Mouse (Mus musculus) adrenal gland, postnatal 36 days (tissue): ENCODE measurements around the gene Traf3ip1. TPM values are rescaled to one million over a fixed set of nuclear protein-coding genes. Genes with fewer than 3 reads are reported as not detected.
A peak's percentile ranks its signal among the peaks of the same experiment; 100 is the strongest.

Experiments
- DNase-seq, 2 experiments: peaks; one replicate each; pipeline ENCODE4 v3.0.0; 2021; ENCODE audit warnings: mixed read lengths in 1 of 2
- total RNA-seq, 2 experiments: library from RNA; stranded (reverse); gene quantifications; 2 replicates each; pipeline ENCODE4 v1.2.3; 2021

Gene Traf3ip1
- total RNA-seq, 2 experiments from 2014 or later, result 11.2 to 16.9 TPM

GRCm38 (mm10) chr1:91533961-91534723, 39.7 kb downstream of the Traf3ip1 start:
- DNase-seq, result no peak

GRCm38 (mm10) chr1:91537786-91538569, 43.5 kb downstream of the Traf3ip1 start:
- no peak for DNase-seq

GRCm38 (mm10) chr1:91538570-91538929, 44.1 kb downstream of the Traf3ip1 start:
- no peak for DNase-seq

GRCm38 (mm10) chr1:91539246-91539645, 44.8 kb downstream of the Traf3ip1 start:
- no peak for DNase-seq

DNA sequence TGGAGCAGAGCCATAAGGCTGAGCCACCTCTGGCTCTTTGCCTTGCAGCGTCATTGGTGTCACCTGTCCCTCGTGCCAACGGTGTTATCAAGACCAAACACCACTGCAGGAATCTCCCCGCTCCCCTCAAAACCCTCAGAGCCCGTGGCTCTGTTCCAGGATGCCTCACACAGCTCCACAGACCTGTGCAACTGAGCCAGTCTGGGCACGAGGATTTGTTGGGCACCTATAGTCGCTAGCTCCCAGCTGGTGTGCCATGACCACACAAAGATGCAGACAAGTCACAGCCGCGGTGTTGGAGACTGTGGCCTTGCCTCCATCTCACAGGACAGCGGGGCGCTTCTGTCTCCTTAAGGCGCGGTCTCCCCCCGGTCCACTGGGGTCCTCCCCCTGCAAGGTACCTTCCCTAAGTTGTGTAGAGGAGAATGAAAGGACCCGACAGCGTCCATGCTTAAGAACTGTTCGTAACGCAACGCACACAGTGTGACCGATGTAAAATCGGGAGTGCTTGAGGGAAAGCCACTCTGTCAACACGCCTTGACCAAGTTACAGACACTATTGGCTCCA, 45.3 kb downstream of the Traf3ip1 start:
- peak in 1 of 2 experiments; percentile 23 for DNase-seq

- DNase-seq, result peak; percentile 96
Measured at GRCm38 (mm10) chr1:91540271-91540826, 45.9 kb downstream of the Traf3ip1 start, which contains the start of gene Asb1. Gene Asb1, plus strand, starts transcription at chr1:91540544.

- DNase-seq, result no peak
Measured at GRCm38 (mm10) chr1:91541042-91541592, 46.7 kb downstream of the Traf3ip1 start.

DNA sequence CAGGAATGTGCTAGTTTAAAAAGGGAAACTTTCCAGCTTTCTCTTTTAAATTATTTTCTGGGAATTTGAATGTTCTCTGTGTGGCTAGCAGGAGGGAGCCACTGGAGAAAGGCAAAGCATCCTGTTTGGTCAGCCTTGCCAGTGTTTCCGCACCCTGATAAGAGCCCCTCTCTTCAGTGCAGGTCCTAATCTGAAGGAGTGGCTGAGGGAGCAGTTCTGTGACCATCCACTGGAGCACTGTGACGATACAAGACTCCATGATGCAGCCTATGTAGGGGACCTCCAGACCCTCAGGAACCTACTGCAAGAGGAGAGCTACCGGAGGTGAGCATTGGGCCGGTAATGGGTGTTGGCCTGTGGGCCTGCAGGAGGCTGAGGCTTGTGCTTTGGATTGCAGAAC, 49.5 kb downstream of the Traf3ip1 start:
- DNase-seq, result no peak

DNA sequence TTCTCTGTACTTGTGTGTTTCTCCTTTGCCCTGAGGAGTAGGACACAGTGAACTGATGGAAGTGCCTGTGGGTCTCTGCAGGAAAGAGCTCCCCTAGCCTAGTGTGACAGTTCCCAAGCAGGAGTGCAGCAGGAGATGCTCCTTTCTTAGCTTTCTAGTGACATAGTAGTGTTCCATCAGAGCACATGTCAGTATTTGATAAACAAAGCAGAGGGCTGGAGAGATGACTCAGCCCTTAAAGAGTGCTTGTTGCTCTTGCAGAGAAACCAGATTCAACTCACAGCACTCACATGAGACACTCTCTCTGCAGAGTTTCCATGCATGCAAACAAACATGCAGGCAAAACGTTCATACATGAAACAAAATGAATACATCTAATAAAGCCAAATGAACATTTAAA, 50.8 kb downstream of the Traf3ip1 start:
- DNase-seq, result no peak

- DNase-seq, result no peak
Measured at GRCm38 (mm10) chr1:91547567-91547966, 53.1 kb downstream of the Traf3ip1 start.

- DNase-seq, result no peak
Measured at GRCm38 (mm10) chr1:91549073-91549472, 54.6 kb downstream of the Traf3ip1 start.

DNA sequence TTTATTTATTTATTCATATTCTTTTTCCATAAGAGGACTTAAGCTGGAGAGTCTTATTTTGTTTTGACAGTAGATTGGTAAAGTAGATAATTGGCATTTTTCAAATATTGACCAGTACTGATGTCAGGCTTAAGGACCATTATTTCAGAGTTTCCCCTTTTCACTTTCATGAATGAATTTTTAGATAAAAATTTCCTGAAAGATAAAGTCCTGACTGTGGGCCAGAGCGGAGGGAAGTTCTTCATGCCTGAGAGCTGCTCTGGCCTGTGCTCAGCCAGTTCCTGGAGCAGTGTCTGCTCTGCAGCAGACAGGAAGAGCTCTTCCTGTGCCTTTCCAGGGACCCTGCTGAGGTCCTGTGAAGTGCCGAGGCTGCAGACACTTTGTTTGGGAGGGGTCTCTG, 62.7 kb downstream of the Traf3ip1 start:
- no peak for DNase-seq

GRCm38 (mm10) chr1:91561226-91561625, 66.8 kb downstream of the Traf3ip1 start:
- no peak for DNase-seq

DNA sequence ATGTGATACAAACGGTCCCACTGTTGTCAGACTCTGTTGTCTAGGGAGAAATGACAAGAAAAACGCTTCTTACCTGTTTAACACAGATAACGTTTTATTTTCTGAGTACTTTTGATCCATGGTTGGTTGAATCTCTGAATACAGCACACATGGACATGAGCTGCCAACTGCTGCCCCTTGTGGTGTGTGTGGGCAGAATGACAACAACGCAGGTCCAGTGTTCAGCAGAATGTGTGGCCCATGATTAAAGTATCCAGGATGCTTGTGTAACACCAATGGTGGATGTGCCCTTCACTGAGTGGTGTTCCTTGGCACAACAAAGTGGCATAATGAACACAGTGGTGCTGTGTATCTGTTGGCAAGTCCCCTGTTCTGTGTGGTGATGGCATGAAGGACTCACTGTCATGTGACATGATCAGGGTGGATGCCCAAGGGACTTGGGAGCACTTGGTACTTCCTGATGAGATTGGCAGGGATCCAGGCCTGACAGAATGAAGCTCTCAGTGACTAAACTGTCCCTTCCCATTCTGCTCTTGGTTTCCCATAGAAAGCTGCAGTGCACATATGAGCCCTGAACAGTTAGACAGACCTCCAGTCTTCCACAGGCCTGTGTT, 68.6 kb downstream of the Traf3ip1 start:
- DNase-seq, result no peak

DNA sequence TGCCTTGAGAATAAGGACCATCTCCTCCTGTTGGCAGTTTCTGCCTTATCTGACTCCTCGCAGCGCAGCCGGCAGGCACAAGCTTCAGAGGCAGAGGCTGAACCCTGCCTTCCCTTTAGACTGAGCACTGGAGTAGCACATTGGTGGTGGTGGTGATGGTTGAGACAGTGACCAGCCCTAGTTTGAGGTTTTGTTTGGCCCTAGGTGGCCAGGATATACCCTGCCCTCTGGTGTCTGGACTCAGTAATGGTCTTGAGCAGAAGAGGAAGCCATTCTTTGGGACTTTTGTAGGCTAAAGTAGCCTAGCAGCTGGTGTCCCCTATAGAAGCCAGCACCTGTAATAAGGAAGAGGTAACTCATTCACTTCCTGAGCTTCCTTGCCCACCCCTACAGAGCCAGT, 69.6 kb downstream of the Traf3ip1 start:
- DNase-seq, result no peak

GRCm38 (mm10) chr1:91564598-91564997, 70.2 kb downstream of the Traf3ip1 start:
- no peak for DNase-seq

GRCm38 (mm10) chr1:91567269-91567668, 72.8 kb downstream of the Traf3ip1 start:
- no peak for DNase-seq

DNA sequence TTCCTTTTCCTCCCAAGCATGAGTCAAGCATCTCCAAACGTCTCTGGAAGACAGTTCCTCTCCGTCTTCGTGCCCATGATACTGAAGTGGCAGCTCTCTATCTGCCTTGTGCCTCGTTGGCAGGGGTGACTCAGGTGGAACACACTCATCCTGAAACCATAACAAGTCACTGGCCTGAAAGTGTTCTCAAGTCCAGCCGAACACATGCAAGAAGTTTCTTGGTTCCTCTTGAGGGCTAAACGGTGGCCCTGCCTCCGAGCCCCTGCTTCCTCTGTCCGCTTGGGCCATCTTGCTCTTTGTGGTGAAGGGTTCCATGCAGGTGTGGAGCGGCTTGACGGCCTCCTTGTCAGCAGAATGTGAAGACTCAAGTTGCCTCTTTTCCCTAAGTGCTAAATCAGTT, 78.0 kb downstream of the Traf3ip1 start:
- DNase-seq, result no peak

DNA sequence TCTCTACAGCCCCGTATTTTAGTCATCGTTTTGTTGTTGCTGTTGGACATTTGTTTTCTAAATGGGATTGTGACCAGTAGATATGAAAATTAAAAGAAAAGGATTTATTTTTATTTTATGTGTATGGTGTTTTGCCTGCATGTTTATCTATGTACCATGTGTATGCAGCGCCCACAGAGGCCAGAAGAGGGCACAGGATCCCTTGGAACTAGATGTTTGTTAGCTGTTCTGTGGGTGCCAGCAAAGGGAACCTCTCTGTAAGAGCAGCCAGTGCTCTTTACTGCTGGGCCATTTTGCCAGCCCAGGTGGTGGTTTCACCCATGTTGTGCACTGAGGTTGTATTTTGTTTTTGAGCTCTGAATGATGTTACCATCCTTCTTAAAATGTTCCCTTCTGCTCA, 79.8 kb downstream of the Traf3ip1 start:
- peak; percentile 66 to 73 for DNase-seq

DNA sequence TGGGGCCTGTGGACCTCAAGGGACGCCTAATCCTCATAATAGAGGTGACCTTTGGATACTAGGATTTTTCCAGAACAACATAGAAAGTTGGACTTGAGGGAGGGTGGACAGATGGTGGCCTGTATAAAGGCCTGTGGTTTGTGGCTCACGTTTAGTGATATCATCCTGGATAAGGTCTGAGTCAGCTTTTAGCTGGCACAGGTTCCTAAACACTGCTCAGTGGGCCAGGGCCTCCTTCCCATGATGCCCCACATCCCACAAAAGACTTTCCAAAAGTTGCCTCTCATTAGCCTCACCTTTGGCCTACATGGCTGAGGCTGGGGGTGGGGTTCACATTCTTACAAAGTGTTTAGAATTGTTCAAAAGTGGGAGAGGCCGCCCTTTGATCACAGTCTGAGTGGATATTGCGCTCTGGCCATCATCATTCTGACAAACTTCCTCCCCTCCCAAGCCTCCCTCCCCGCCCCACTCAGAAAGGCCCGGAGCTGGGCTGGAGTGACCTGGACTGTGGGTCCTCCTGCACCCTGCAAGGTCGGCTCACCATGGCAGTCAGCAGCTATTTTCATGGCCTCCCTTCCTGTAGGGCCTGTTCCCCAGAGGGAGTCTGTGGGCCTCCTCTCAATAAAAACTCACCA, 83.6 kb downstream of the Traf3ip1 start:
- DNase-seq, result no peak
